Comparison of ENCODE assay signal across 12 mouse cellular contexts in genomic region chr15:81915663-81916062, GRCm38 (mm10).
"Had no signal": no experiment of that assay in that cellular context is flagged by ENCODE, and none has a peak within 500 bp of the region (broad histone marks: within the 10 kb centered on the region; RNA-seq: fewer than 3 reads in every experiment).

No protein-coding gene starts in this region.

- H3K4me1 ChIP-seq: limb, embryonic 10.5 days; lung, embryonic 15.5 days; midbrain, embryonic 13.5 days had no signal

- H3K9me3 ChIP-seq: limb, embryonic 10.5 days; lung, embryonic 15.5 days; midbrain, embryonic 13.5 days; neural tube, embryonic 15.5 days had no signal

- H3K27me3 ChIP-seq: lung, embryonic 15.5 days; midbrain, embryonic 13.5 days; neural tube, embryonic 15.5 days had no signal

- H3K27ac ChIP-seq: left cerebral cortex, adult 2 months; limb, embryonic 10.5 days; lung, embryonic 15.5 days; macrophage; midbrain, embryonic 13.5 days; neural tube, embryonic 15.5 days had no signal

- H3K4me3 ChIP-seq: left cerebral cortex, adult 2 months; limb, embryonic 10.5 days; lung, embryonic 15.5 days; midbrain, embryonic 13.5 days; neural tube, embryonic 15.5 days had no signal

- H3K9ac ChIP-seq: lung, embryonic 15.5 days; midbrain, embryonic 13.5 days; neural tube, embryonic 15.5 days had no signal

- ATAC-seq: midbrain, embryonic 13.5 days had no signal

- H3K4me2 ChIP-seq: lung, embryonic 15.5 days; midbrain, embryonic 13.5 days; neural tube, embryonic 15.5 days had no signal

- DNase-seq: kidney, adult 2 months; kidney, postnatal 25 days; lung, postnatal 14 days; right cerebral cortex, adult 18-20 months; right cerebral cortex, postnatal 25 days; thymus, postnatal 4 days had no signal
